Mouse (Mus musculus): ENCODE data around the gene Dync1h1. TPM values are rescaled to one million over a fixed set of nuclear protein-coding genes. Genes with fewer than 3 reads are reported as not detected.
A peak's percentile ranks its signal among the peaks of the same experiment; 100 is the strongest.

Dync1h1 gene
- total RNA-seq, 2 experiments from 2014 or later = 56.6 to 74.1 TPM

GRCm38 (mm10) chr12:110600225-110600991 is 844 bp upstream of the Dync1h1 start:
- ATAC-seq (replicated peaks; ENCODE audit: low FRiP score, low TSS enrichment, poor library complexity, severe bottlenecking) = no peak

- ATAC-seq (replicated peaks; ENCODE audit: low FRiP score, low TSS enrichment, poor library complexity, severe bottlenecking) = no peak
These were observed 4.9 kb downstream of the Dync1h1 start for GRCm38 (mm10) chr12:110606161-110606560.

- ATAC-seq (replicated peaks; ENCODE audit: low FRiP score, low TSS enrichment, poor library complexity, severe bottlenecking) = no peak
These were observed 5.4 kb downstream of the Dync1h1 start for GRCm38 (mm10) chr12:110606676-110607075.

GRCm38 (mm10) chr12:110608460-110609152 is 7.4 kb downstream of the Dync1h1 start:
- ATAC-seq (replicated peaks; ENCODE audit: low FRiP score, low TSS enrichment, poor library complexity, severe bottlenecking) = peak; percentile 90

GRCm38 (mm10) chr12:110609153-110609497 is 7.9 kb downstream of the Dync1h1 start:
- no peak for ATAC-seq (replicated peaks; ENCODE audit: low FRiP score, low TSS enrichment, poor library complexity, severe bottlenecking)

DNA sequence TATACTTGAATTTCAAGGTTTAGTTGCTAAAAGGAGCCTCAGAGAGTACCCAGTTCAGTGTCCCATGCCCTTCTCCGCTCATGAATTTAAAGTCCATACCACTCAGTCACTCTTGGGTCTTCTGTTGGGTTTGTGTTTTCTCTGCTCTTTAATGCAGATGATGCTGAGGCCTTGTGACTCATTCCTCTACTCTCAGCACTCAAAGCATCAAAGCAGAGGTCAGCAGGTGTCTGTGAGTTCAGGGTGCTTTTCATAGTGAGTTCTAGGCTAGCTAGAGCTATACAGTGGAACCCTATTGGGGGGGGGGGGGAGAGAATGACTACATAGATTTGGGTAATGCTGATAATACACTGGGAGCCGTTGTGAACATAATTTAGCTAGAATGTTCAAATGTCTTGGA is 9.5 kb downstream of the Dync1h1 start:
- ATAC-seq (replicated peaks; ENCODE audit: low FRiP score, low TSS enrichment, poor library complexity, severe bottlenecking) = no peak

- no peak for ATAC-seq (replicated peaks; ENCODE audit: low FRiP score, low TSS enrichment, poor library complexity, severe bottlenecking)
These were observed 28.8 kb downstream of the Dync1h1 start for GRCm38 (mm10) chr12:110630056-110630455.

GRCm38 (mm10) chr12:110636293-110636692 is 35.0 kb downstream of the Dync1h1 start:
- ATAC-seq (replicated peaks; ENCODE audit: low FRiP score, low TSS enrichment, poor library complexity, severe bottlenecking) = no peak

DNA sequence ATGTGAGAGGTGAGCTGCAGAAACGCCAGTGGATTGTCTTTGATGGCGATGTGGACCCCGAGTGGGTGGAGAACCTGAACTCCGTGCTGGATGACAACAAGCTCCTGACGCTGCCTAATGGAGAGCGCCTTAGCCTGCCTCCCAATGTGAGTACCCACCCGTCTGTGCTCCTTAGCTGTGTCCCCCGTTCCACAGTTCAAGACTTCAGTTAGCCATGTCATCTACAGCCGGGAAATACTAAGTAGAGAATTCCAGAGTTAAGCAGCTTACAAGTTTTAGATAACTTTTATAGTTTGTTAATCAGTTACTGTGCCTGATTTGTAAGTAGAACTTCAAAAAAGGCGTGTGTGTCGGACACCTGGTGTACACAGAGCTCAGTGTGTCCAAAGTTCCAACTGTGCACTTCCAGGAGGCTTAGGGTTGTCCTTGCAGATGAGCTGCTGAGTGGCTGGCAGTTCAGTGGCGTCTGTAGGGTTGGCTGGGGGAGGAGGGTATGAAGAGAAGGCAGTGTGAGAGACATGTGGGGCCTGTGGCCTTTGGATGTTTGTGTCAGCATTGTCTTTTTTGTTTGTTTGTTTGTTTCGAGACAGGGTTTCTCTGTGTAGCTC is 36.4 kb downstream of the Dync1h1 start:
- ATAC-seq (replicated peaks; ENCODE audit: low FRiP score, low TSS enrichment, poor library complexity, severe bottlenecking) = no peak

DNA sequence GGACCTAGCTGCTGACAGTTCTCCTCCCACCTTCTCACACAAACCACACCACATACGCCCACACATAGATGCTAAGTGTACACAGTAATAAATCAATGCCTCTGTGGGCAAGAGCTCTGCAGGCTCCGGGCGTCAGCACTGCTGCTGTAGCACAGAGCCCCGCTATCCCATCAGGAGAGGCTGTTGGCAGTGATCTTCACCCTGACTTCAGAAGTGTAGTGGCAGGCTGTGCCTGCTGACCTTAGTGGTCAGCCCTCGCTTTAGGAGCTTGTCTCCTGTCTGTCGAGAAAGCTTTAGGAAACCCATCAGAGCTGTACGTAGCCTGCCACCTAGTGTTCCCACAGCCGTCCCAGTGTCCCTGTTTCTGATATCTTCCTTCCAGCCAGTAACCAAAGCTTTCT is 49.0 kb downstream of the Dync1h1 start:
- ATAC-seq (replicated peaks; ENCODE audit: low FRiP score, low TSS enrichment, poor library complexity, severe bottlenecking) = no peak

DNA sequence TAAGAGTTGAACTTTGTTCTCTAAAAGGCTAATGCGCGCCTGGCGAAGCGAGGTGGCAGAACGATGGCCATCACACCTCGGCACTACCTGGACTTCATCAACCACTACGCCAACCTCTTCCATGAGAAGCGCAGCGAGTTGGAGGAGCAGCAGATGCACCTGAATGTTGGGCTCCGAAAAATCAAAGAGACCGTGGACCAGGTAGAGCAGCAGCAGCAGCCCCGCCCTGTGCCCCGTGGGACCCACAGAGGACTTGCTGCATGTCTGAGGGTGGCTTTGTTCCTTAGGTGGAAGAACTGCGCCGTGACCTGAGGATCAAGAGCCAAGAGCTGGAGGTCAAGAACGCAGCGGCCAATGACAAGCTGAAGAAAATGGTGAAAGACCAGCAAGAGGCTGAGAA is 50.2 kb downstream of the Dync1h1 start:
- ATAC-seq (replicated peaks; ENCODE audit: low FRiP score, low TSS enrichment, poor library complexity, severe bottlenecking) = no peak

GRCm38 (mm10) chr12:110661746-110662145 is 60.5 kb downstream of the Dync1h1 start:
- ATAC-seq (replicated peaks; ENCODE audit: low FRiP score, low TSS enrichment, poor library complexity, severe bottlenecking) = no peak

DNA sequence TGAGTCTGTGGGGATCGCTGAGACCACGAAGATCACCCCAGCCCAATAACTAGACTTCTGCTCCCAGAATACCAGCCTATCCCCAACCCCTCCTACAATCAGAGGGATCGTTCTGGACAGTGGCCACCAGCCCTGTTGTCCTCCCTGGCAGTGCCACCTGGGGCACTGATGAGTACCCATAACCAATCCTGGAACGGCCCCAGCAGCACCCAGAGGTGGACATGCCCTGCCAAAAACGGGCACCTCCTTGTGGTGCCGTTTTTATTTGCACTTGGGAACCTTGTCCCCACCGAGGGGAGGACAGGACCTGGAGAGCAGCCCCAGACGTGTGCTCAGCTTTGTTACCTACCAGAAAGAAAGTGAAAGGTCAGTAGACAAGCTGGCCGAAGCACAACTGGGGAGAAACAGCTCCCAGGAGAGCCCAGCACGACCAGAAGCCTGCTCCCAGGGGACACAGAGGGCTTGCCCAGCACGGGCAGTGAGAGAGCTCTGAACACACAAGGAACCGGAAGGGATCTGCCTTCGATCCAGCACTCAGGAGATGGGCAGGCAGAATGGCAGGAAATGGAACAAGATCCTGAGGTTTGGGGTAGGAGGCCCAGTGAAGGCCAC is 66.3 kb downstream of the Dync1h1 start:
- ATAC-seq (replicated peaks; ENCODE audit: low FRiP score, low TSS enrichment, poor library complexity, severe bottlenecking) = no peak

GRCm38 (mm10) chr12:110674243-110674642 is 73.0 kb downstream of the Dync1h1 start:
- ATAC-seq (replicated peaks; ENCODE audit: low FRiP score, low TSS enrichment, poor library complexity, severe bottlenecking) = peak; percentile 58

DNA sequence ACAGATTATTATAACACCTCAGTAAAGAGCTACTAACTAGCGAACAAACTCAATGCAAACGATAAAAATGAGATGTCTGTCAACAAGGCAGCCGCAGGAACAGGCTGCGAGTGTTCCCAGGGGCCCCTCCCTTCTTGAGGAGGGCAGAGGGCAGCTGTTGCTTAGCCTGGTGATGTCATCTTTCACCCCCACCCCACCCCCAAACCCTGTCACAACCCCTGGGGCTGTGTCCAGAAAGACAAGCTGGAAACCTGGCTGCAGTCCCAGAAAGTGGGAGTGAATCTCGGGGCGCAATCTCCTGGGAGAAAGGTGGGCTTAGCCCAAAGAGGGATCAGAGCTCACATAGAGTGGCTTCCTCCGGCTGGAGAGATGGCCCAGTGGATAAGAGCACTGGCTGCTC is 79.9 kb downstream of the Dync1h1 start:
- ATAC-seq (replicated peaks; ENCODE audit: low FRiP score, low TSS enrichment, poor library complexity, severe bottlenecking) = no peak

- ATAC-seq (replicated peaks; ENCODE audit: low FRiP score, low TSS enrichment, poor library complexity, severe bottlenecking) = no peak
These were observed 80.6 kb downstream of the Dync1h1 start for GRCm38 (mm10) chr12:110681878-110682277.

DNA sequence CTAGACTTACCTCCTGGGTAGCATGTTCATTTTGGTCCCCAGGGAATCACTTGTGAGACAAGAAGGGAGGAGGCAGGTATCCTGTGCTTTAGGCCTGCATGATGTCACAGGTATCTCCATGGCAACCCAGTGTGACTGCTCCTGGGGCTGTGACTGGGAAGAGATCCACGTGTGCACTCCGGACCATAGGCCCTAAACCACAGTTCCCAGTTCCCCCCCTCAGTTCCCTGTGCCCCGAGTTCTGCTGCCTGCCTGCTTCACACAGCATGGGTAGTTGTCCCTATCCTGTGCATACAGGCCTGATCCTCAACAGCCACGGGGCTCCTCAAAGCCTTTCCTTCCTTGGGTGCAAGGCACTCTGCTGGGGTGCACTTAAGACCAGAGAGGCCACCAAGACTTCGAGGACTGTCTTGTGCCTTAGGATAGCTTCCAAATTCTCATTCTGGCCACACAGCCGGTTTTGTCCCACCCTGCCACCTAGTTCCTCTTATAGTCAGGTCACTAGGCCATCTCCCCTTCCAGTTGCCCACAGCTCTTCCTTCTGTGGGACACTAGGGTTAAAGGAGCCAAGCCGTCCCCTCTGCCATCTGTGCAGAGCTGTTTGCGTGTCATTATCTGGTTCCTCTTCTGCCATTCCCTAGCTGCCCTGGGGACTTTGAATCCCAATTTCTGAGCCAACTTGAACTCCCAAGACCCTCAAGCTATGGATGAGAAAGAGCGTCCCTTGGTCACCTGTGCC is 81.5 kb downstream of the Dync1h1 start, which contains the start of gene 1700001K19Rik:
TSS of gene 1700001K19Rik (minus strand) at position 59 of the 739 bp plus-strand sequence.
- ATAC-seq (replicated peaks; ENCODE audit: low FRiP score, low TSS enrichment, poor library complexity, severe bottlenecking) = no peak

GRCm38 (mm10) chr12:110683580-110683979 is 82.3 kb downstream of the Dync1h1 start:
- no peak for ATAC-seq (replicated peaks; ENCODE audit: low FRiP score, low TSS enrichment, poor library complexity, severe bottlenecking)

DNA sequence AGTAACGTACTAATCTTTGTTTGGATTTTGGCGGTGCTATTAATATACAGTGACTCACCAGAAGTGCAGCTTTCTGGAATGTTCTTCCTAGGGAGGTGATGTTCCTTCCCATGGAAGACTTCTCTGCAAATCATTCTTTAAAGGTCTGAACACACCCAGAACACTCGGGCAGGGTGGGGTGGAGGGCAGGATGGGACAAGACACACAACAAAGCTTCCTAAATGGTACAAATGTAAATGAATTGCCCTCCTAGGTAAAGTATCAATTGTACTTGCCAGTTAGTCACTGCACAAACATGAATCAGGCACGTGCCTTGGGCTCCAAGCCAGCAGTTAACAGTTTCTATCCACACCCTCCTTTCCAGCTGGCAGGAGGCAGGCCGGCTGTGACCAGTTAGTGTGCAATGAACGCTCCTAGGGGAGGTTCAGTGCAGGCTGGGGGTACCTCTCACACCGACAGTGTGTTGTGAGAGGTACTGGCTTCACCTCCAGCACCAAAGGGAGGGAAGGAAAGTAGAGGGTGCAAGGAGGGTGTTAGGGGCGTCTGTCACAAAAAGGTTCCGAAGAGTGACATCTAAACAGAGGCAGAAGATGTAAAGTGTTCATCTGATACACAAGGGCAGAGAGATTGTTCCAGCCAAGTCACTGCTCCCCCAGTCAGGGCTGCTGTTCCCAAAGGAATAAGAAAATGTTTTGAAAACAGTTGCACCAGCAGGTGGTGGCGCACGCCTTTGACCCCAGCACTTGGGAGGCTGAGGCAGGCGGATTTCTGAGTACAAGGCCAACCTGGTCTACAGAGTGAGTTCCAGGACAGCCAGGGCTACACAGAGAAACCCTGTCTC is 86.9 kb downstream of the Dync1h1 start:
- peak; percentile 39 for ATAC-seq (replicated peaks; ENCODE audit: low FRiP score, low TSS enrichment, poor library complexity, severe bottlenecking)

All from megakaryocyte-erythroid progenitor cell, adult 5-6 weeks (primary cell).